Mouse (Mus musculus) forebrain, embryonic 16.5 days (tissue): ENCODE measurements at regions not wholly inside any gene's neighbourhood (a gene's known extent, or its start where the extent isn't known, plus 50 kb on each side); places are given as distances from the start of the nearest gene placed in this dataset.

ENCODE experiments used
- ATAC-seq: fragments of 200-750 bp; cut with Nextera tagmentation; 2 replicates; pipeline ENCODE4 v1.8.0; 2017; ENCODE audit warnings: mild to moderate bottlenecking, moderate library complexity
- H3K27ac ChIP-seq: fragments of 300-500 bp; sonication (generic); 2 replicates; pipeline ENCODE4 v1.5.1; 2014; ENCODE audit warnings: low read length, control low read depth
- H3K27me3 ChIP-seq: fragments of 300-500 bp; sonication (generic); replicated peaks from 2 replicates; pipeline ENCODE4 v1.6.1; 2014; ENCODE audit warnings: low read length; ENCODE audit not compliant: control insufficient read depth, insufficient read depth
- H3K36me3 ChIP-seq: fragments of 300-500 bp; sonication (generic); 2 replicates; pipeline ENCODE4 v1.6.1; 2014; ENCODE audit not compliant: control insufficient read depth, insufficient read depth
- H3K4me1 ChIP-seq: fragments of 300-500 bp; sonication (generic); replicated peaks from 2 replicates; pipeline ENCODE4 v1.6.1; 2014; ENCODE audit warnings: low read length; ENCODE audit not compliant: control insufficient read depth, insufficient read depth
- H3K4me2 ChIP-seq: fragments of 300-500 bp; sonication (generic); 2 replicates; pipeline ENCODE4 v1.6.1; 2014; ENCODE audit warnings: mild to moderate bottlenecking, low read length, control low read depth
- H3K4me3 ChIP-seq: fragments of 300-500 bp; sonication (generic); replicated peaks from 2 replicates; pipeline ENCODE4 v1.5.1; 2014; ENCODE audit warnings: mild to moderate bottlenecking, low read length, control low read depth
- H3K9ac ChIP-seq: fragments of 300-500 bp; sonication (generic); replicated peaks from 2 replicates; pipeline ENCODE4 v1.6.1; 2014; ENCODE audit warnings: low read depth, low read length, control low read depth
- H3K9me3 ChIP-seq: fragments of 300-500 bp; sonication (generic); 2 replicates; pipeline ENCODE4 v1.6.1; 2016; ENCODE audit warnings: low read length; ENCODE audit not compliant: control insufficient read depth
- WGBS: fragments of 180-500 bp; shearing (Covaris S2); extraction: QIAGEN DNeasy Blood & Tissue Kit; methylation state at CpG from one replicate; pipeline ENCODE4 v1.1.7; 2014; 5-methylcytosine and 5-hydroxymethylcytosine counted together

DNA sequence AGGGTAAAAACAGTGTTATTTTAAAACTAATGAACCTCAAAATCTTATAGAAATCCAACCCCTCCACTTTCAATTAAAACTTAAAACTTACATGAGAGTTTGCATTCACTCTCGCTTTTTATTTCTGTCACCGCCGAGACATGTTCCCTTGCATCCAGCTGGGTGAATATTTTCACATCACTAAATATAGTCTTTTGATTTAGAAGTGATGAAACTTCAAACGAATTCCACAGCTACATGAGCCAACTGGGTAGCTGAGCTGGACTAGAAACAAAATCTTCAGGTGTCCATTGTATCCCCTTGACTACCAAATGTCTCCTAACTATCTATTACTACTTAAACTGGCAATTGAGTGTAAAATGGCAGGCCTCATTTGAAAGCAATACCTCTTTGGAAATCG lies 657.5 kb upstream of the B3galt2 start:
- Histone ChIP-seq H3K36me3 (no peaks in the 10 kb centered on the region), H3K27ac (no peak overlapping the region), H3K27me3 (no peaks in the 10 kb centered on the region), H3K4me2 (no peak overlapping the region), H3K9me3 (no peaks in the 10 kb centered on the region), H3K4me3 (no peak overlapping the region), H3K9ac (no peak overlapping the region), H3K4me1 (0 out of 2 replicates have a peak, but pooled peaks cover 3% of the 10 kb centered on the region)
- WGBS = 68% methylated on average over 5 of the region's 5 CpGs
- no peak for ATAC-seq

DNA sequence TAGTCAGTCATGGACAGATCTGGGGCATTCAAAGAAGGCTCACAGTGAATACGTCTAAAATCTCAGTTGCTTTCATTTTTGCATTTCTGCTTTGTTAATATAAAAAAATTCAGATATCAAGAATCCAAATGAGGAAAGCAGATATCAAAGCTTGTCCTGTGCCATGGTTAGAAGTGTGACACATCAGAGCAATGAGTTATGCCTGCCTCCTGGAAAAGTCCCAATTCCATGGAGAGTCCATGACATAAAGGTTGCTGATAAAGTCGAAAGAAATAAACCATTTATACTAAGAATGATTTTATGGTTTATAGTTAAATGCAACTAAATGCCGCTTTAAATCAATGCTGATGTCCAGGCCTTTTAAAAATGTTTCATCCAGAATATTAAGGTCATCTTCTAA lies 656.8 kb upstream of the B3galt2 start:
- H3K9ac ChIP-seq = no peak overlapping the region
- no peak overlapping the region for H3K4me3 ChIP-seq
- no peaks in the 10 kb centered on the region for H3K27me3 ChIP-seq
- H3K27ac ChIP-seq = no peak overlapping the region
- H3K36me3 ChIP-seq = no peaks in the 10 kb centered on the region
- no peak overlapping the region for H3K4me2 ChIP-seq
- WGBS = 91% methylated on average over 3 of the region's 3 CpGs
- 0 out of 2 replicates have a peak, but pooled peaks cover 3% of the 10 kb centered on the region for H3K4me1 ChIP-seq
- no peak for ATAC-seq
- no peaks in the 10 kb centered on the region for H3K9me3 ChIP-seq

DNA sequence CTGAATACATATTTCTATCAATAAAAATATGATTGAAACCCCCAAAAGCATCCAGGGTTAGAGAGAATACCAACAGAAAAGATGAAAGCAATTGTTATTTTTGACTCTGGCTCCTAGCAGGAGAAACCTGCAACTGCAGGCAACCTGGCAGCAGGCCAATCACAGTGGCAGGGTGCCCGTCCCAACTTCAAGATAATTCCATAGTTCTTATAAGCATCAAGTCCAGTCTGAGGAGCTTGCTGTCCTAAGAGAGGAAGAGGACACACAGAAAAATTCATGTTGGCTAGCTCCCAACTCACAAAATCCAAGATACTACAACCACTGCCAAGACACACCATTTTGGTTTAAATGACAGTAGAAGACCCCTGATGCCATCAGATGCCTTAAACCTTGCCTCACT lies 654.9 kb upstream of the B3galt2 start:
- 16% methylated on average over 1 of the region's 1 CpGs for WGBS
- H3K4me1 ChIP-seq = 0 out of 2 replicates have a peak, but pooled peaks cover 3% of the 10 kb centered on the region
- H3K27me3 ChIP-seq = no peaks in the 10 kb centered on the region
- no peaks in the 10 kb centered on the region for H3K9me3 ChIP-seq
- H3K36me3 ChIP-seq = no peaks in the 10 kb centered on the region
- no peak overlapping the region for H3K4me3 ChIP-seq
- H3K4me2 ChIP-seq = no peak overlapping the region
- H3K9ac ChIP-seq = no peak overlapping the region
- H3K27ac ChIP-seq = no peak overlapping the region
- ATAC-seq = no peak

DNA sequence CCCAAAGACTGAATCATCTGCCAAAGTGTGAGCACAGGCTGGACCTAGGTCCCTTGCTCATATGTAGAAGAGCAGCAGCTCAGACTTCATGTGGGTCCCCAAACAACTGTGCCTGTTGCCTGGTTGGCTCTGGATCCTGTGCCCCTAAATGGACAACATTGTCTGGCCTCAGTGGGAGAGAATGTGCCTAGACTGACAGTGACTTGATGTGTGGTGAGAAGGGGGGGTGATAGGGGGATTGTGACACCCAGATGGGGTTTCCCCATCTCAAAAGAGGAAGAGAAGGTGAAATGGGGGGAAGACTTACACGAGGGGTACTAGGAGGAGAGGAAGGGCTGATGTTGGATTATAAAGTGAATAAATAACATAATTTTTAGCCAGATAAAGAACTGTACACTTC lies 640.2 kb upstream of the B3galt2 start:
- 78% methylated on average over 1 of the region's 1 CpGs for WGBS
- no peaks in the 10 kb centered on the region for H3K4me1 ChIP-seq
- no peak for ATAC-seq
- no peak overlapping the region for H3K4me3 ChIP-seq
- no peaks in the 10 kb centered on the region for H3K27me3 ChIP-seq
- no peak overlapping the region for H3K4me2 ChIP-seq
- no peak overlapping the region for H3K9ac ChIP-seq
- no peaks in the 10 kb centered on the region for H3K36me3 ChIP-seq
- no peaks in the 10 kb centered on the region for H3K9me3 ChIP-seq
- no peak overlapping the region for H3K27ac ChIP-seq

DNA sequence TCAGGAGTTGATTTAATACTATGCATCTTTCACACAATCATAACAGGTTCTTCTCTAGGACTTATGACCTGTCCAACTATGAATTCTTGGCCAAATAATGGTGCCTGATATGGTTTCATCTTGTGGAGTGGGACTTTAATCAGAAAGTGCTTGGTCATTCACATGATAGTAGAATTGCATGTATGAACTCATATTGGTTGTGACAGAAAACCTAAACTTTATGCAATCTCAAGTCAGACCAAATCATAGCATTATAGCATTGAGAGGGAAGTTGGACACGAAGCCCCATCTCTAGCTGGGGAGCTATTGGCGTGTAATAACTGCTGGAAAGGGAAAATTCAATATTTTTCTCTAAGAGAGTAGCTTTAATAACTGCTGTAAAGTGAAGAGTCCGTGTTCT lies 639.4 kb upstream of the B3galt2 start:
- WGBS = 93% methylated on average over 3 of the region's 3 CpGs
- Histone ChIP-seq H3K4me3 (no peak overlapping the region), H3K4me2 (no peak overlapping the region), H3K27ac (no peak overlapping the region), H3K9me3 (no peaks in the 10 kb centered on the region), H3K9ac (no peak overlapping the region), H3K4me1 (no peaks in the 10 kb centered on the region), H3K36me3 (no peaks in the 10 kb centered on the region), H3K27me3 (no peaks in the 10 kb centered on the region)
- no peak for ATAC-seq

DNA sequence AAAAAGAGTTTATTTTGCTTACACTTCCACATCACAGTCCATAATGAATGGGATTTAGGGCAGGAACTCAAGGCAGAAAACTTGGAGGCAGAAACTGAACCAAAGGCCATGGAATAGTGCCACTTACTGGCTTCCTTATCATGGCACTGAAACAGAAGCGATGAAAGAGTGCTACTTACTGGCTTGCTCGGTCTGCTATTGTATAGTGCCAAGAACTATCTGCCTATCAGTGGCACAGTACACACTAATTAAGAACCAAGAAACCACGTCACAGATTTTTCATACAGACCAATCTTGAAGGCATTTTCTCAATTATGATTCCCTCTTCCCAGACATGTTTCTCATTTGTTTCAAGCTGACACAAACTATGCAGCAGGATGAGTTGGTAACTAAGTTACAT lies 634.4 kb upstream of the B3galt2 start:
- Histone ChIP-seq H3K27ac (no peak overlapping the region), H3K4me3 (no peak overlapping the region), H3K4me1 (no peaks in the 10 kb centered on the region), H3K4me2 (no peak overlapping the region), H3K36me3 (no peaks in the 10 kb centered on the region), H3K9me3 (no peaks in the 10 kb centered on the region), H3K9ac (no peak overlapping the region), H3K27me3 (no peaks in the 10 kb centered on the region)
- 59% methylated on average over 3 of the region's 3 CpGs for WGBS
- peak; percentile 73 for ATAC-seq

DNA sequence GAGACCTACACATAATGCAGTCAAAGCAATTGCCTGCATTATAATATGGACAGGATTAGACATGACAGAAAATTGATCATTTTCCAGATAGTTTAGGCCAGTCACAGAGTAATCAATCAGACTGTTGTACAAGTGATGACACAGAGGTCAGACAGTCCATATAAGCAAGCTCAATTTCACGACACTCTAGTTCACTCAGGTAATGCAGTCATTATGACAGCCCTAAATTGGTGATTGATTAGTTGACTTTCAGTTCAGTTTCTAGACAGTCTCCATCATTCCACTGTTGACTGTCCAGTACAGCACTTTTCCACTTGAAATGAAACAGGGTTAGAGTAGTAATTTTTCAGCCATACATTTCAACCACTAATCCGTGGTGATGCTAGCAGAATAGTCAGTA lies 620.5 kb upstream of the B3galt2 start:
- Histone ChIP-seq H3K4me2 (no peak overlapping the region), H3K36me3 (no peaks in the 10 kb centered on the region), H3K27me3 (no peaks in the 10 kb centered on the region), H3K9me3 (no peaks in the 10 kb centered on the region), H3K9ac (no peak overlapping the region), H3K4me1 (no peaks in the 10 kb centered on the region), H3K27ac (no peak overlapping the region), H3K4me3 (no peak overlapping the region)
- ATAC-seq = no peak
- WGBS = 91% methylated on average over 2 of the region's 2 CpGs

DNA sequence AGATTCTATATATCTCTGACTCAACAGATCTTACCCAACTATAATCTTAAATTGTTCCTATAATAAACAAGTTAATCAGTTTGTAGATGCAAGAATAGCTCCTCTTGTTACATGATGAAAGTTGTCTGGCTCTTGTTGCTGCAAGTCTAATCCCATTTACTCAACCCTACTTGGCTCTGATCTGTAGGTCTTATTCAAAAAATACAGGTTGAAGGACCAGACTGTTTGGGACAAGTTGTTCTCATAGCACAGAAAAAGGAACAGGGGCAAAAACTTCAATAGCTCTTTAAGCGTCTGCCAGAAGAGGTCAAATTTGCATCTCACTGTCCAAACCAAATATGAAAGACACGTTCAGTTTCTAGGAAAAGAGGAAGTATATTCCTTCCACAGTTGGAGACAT lies 587.3 kb upstream of the B3galt2 start:
- Histone ChIP-seq H3K27me3 (no peaks in the 10 kb centered on the region), H3K4me2 (no peak overlapping the region), H3K4me3 (no peak overlapping the region), H3K27ac (no peak overlapping the region), H3K4me1 (no peaks in the 10 kb centered on the region), H3K9ac (no peak overlapping the region), H3K9me3 (no peaks in the 10 kb centered on the region), H3K36me3 (no peaks in the 10 kb centered on the region)
- ATAC-seq = no peak
- WGBS = 72% methylated on average over 2 of the region's 2 CpGs

DNA sequence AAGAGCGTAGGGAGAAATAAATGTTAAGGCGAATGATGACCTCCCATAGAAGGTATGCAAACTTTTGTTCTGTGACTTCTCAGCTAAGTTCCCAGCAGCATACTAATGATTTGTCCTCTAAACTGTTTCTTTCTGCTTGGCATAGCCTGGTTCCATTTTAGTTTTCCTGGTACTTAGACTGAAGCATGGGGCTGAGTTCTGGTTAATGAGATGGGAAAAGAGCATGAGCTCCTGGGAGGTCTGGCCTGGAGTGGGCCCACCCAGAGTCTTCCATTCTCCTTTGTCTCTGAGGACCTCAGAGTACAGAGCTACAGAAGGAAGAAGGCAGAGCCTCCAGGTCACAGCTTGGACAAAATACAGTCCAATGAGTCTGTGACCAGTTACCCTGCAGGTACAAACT lies 586.9 kb upstream of the B3galt2 start:
- Histone ChIP-seq H3K9ac (no peak overlapping the region), H3K27me3 (no peaks in the 10 kb centered on the region), H3K36me3 (no peaks in the 10 kb centered on the region), H3K4me1 (no peaks in the 10 kb centered on the region), H3K9me3 (no peaks in the 10 kb centered on the region), H3K4me2 (no peak overlapping the region), H3K27ac (no peak overlapping the region), H3K4me3 (no peak overlapping the region)
- 78% methylated on average over 2 of the region's 2 CpGs for WGBS
- ATAC-seq = no peak

DNA sequence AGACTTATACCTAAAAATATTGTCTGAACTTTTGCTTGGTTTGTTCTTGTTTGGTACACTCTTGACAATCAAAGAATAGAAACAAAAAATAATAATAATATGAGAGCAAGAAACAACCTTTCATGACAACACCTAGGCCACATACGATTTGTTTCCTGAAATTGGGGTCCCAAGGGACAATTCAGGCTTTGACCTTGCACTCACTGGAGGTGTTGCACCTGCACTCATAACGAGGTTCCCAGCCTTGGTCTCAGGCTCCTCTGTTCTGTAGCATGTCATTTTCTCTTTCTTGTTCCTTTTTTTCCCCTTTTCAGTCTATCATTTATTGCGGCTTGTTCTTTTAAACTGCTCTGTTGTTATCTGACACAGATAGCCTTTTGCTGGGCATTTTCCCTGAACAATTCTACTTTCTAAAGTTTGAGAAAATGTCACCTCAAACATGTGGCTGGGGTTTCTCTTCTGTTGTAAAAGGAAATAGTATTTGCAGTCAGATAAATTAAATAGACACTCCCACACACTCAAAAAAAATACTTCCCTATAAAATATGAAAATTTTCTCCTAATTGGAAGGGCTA lies 585.9 kb upstream of the B3galt2 start:
- H3K4me2 ChIP-seq = no peak overlapping the region
- H3K9ac ChIP-seq = no peak overlapping the region
- ATAC-seq = no peak
- no peaks in the 10 kb centered on the region for H3K9me3 ChIP-seq
- H3K4me3 ChIP-seq = no peak overlapping the region
- H3K4me1 ChIP-seq = no peaks in the 10 kb centered on the region; the same call in 1 of the 2 replicates
- no peaks in the 10 kb centered on the region for H3K36me3 ChIP-seq
- H3K27ac ChIP-seq = no peak overlapping the region
- 64% methylated on average over 3 of the region's 3 CpGs for WGBS
- no peaks in the 10 kb centered on the region for H3K27me3 ChIP-seq
